Mouse (Mus musculus): ENCODE data around the gene Gm21996. TPM values are rescaled to one million over a fixed set of nuclear protein-coding genes. Genes with fewer than 3 reads are reported as not detected.
"Not testable (repeated sequence)": the region's sequence is repeated elsewhere in the genome, so short reads cannot be mapped to it uniquely, and the experiment has no call there.

Gm21996 gene
- not detected in 2 replicates for polyA plus RNA-seq (2015; fragmentation: Nextera tagmentation; extraction: Ambion mirVana)

- WGBS (ENCODE audit: insufficient replicate concordance): no CpG with 5 or more reads among the region's 7 CpGs
Observed at GRCm38 (mm10) chrY:89745432-89745831, at the start of gene Gm21996. Gm21996 (minus strand) TSS chrY:89745532.

More at GRCm38 (mm10) chrY:89745432-89745831, at the start of gene Gm21996:
- H3K4me1 ChIP-seq (ENCODE audit: insufficient read depth); H3K4me3 ChIP-seq (ENCODE audit: low read depth, low read length); H3K27me3 ChIP-seq (ENCODE audit: insufficient read depth, low read length); ATAC-seq; H3K9me3 ChIP-seq (ENCODE audit: low read length); DNase-seq; H3K36me3 ChIP-seq (replicated peaks; ENCODE audit: insufficient read depth, low read length); H3K9ac ChIP-seq (replicated peaks); H3K4me2 ChIP-seq (ENCODE audit: low read depth, low read length); H3K27ac ChIP-seq (ENCODE audit: low read depth): not testable (repeated sequence)

Measured in liver, postnatal 0 days (tissue).